Mouse (Mus musculus) lung, adult 18-20 months (tissue): ENCODE measurements around the gene Nsun2.
A peak's percentile ranks its signal among the peaks of the same experiment; 100 is the strongest.

Source experiments
- DNase-seq, 2 experiments: peaks; one replicate each; pipeline ENCODE4 v3.0.0; 2022; ENCODE audit warnings: mixed read lengths in 2 of 2

Nsun2 gene

DNA sequence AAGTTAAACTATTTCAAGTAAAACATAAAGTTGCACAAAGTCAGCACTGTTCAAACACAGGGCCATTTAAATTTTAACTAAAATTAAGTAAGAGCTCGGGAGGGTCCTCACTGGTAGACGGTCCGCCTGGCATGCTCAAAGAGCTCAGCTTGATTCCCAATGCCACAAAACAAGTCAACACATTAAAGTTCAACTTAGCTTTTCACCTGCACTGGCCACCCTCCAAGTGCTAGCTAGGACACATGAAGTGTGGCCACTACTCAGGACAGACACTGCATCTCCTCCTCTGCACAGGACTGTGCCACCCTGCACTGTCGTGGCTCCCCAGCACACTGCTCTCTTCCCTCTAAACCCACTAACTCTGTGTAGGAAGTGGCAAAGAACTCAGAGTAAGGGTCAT, 7.7 kb upstream of the Nsun2 start:
- no peak for DNase-seq

DNA sequence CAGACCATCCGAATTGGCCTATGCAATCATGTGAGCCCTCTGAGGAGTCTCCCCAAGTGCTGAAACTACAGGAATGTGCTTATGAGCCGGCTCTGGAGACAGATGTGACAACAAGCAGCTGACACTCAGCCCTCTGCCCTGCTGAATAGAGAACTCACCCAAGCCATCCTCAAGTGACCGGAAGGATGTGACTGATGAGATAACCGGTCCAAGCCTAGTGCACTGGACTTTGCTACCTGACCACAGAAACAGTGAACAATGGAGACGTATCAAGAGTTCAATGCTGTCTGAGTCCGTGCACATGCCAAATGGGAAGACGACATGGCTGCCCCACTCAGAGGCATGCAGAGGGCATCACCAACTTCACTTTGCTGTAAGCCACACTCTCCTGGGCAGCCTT, 5.0 kb upstream of the Nsun2 start:
- DNase-seq = no peak

DNA sequence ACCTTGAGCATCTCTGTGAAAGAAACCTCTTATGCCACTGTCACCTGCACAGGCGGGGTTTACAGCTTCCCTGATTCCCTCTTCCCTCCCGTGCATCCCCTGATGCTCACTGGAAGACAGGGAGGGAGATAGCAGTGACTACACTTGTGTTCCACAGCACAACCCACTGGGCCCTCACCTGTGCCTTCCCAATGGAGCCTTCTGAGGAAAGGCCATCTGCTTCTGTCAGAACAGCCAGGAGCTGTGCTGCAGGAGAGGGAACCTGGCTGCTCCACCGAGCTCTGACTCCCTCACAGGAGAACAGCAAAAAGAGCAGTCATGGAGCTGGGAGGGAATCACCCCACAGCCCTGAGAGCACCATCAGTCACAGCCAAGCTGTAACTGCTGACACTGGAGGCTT, 3.4 kb upstream of the Nsun2 start:
- no peak for DNase-seq

DNA sequence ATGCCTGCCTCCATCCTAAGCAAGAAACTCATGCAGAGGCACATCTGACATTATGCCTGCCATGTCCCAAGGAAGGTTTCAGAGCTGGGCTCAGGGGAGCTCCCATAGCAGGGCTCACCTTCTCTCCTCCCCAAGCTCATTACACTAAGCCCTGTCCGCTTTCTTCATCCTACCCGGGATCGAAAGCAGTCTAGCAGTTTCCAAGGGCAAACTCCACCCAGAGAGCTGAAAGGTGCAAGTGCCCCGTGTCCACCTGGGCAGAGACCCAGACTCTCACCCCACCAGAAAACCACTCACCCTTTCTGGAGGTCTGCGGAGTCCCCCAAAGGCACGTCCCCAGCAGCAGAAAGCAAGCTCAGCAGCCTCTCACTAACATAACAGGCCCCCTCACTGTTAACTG, 2.6 kb upstream of the Nsun2 start:
- no peak for DNase-seq

DNA sequence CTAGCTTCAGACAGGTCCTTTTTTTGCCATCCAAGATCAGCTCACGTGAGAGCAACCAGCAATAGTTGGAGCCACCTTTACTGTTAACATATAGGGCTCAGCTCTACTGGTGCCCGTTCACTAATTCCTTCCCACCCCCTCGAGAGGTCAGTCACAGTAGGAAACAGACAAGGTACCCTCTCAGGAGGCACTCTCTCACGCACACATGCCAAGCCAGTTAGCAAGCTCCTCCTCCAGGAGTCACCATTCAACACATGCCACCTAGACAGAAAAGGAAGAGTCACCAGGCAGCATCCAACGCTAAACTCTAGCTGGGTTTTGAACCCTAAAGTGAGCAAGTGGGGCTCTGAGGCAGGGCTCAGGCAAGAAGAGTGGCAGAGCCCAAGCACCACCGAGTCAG, 2.1 kb upstream of the Nsun2 start:
- no peak for DNase-seq

DNA sequence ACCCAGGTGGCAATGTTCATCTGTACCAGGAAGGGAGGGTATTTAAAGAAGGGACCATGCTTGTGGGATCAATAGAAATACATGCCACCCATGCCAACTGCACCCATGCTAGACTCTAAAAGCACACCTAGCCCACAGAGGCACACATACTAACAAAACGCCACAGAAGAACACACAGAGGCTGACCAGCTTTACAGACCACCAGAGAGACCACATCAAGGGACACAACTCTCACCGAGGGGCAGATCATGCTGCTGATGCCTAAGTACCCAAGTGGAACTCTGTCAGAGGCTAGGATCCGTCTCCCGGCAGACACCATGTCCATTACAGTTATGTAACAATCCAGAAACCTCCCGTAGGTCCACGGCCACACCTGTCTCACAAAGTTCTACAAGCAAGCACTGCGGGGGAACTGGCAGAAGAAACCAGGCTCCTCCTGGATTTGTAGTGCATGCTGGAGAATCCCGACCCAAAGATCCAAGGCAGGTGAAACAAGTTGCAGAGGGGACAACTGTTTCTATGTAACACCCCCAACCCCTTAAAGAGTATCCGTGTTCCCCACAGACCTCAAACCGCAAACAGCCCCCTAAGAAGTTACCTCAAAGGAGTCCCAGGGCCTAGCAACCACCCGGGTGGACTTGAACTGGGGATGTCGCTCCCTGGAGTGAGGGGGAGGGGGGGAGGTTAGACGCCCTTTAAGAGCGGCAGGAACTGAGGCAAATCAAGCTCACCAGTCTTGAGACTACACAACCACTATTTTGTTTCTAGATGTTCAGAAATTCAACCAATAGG, 1.2 kb upstream of the Nsun2 start:
- DNase-seq = no peak

DNA sequence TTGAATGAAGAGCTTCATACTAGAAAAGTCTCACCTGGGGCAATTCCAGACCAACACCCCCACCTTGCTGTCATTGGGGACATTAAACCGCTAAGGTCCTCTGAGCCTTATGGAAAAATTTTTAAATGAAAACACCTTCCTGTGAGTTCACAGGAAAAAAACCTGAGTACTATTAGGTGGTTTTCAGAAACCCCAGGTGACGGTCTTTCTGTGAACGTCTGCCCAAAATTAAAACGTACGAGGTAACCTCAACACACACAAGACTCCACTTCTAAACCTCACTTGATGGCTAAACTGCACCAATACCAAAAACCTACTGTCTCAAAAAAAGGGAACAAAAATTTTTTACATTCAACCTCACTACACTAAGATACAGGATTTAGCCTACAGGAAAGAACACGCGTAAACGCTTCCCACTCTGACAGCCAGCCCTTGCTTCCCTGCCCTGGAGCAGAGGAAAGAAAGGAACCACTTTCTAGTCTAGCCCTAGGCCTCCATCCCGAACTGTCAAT, 597 bp upstream of the Nsun2 start:
- no peak for DNase-seq

DNA sequence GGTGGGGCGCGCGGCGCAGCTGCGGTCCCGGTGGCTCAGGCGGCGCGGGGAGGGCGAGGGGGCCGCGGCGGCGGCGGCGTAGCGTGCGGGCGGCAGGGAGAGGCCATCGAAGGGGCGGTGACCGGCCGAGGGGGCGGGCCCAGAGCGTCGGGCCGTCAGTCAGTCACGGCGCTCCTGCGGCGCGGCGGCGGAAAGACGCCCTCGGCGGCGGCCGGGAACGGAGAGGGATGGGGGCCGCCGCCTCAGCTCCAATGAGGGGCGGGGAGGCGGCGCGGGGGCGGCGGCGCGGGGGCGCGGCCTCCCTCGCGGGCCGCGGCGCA, 748 bp downstream of the Nsun2 start, which contains the start of gene Tent4a:
Tent4a (minus strand) TSS at position 284 of the 320 bp plus-strand sequence.
- DNase-seq = no peak

DNA sequence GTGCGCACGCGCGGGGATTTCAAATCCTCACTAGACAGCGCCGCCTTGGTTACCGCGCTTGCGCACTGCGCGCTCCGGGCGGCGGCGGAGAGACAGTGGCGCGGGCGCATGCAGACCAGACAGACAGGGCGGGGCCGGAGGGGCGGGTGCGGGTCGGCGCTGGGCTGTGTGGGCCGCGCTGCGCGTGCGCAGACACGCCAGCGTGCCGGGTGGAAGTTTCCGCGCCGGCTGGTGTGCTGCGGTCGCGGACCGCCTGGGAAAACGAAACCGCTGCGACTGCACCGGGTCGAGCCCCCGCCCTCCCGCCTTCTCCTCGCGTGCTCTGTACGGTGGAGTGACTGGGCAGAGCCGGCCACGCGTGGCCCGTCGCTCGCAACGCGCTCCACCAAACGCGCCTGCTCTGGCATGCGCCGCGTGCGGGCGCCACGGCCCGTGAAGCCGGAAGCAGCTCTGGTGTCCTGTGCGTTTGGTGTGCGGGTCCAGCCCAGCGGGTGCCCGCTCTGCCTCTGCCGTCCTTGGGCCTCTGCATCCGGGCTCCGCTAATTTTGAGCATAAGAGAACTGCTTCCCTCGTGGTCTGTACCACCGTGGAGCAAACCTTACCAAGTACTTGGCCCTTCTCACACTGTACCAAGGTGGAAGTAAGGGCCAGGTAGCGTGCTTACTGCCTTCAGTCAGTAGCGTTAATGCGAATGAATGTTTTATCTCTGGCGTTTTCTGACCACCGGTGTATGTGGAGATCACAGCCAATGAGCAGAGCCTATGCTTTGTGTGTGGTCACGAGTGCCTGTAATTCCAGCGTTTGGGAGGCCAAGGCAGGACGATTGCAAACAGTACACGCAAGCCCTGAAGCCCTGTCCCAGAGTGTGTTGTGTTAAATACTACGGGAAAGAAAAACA, 1.4 kb downstream of the Nsun2 start:
- DNase-seq = peak; percentile 96 to 98

DNA sequence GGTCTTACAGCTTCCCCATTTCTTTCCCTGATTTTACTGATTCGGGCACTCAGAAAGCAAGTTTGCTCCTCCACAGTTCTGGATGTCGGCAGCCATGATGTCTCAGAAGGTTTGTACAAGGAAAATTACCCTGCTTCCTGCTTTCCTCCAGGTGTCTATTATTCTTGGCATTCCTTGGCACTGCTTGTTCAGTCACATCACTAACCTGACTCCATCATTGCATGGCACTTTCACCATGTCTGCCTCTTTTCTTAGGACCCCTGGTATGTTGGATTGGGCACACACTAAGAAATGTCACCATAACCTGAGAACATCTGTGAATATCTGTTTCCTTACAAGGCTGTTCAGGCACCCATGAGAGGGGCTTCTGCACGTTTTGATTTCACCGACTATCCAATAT, 2.5 kb downstream of the Nsun2 start:
- no peak for DNase-seq

DNA sequence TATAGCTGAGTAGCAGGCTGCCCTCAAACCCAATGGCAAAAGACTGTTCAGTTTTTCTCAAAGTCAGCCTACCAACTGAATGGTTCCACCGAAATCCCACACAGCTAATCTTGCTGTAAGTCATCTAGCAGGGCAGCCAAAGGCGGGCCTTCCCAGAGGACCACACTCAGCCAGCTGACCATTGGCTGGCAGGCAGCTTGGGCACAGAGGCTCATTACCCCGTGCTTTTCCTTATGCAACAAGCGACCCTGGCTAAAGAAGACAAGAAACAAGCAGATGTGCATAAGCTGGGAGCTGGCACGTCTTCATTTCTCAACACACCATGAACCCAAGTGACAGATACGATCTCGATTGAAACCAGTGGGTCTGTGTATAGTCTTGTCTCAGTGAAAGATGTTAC, 3.8 kb downstream of the Nsun2 start:
- DNase-seq = no peak

DNA sequence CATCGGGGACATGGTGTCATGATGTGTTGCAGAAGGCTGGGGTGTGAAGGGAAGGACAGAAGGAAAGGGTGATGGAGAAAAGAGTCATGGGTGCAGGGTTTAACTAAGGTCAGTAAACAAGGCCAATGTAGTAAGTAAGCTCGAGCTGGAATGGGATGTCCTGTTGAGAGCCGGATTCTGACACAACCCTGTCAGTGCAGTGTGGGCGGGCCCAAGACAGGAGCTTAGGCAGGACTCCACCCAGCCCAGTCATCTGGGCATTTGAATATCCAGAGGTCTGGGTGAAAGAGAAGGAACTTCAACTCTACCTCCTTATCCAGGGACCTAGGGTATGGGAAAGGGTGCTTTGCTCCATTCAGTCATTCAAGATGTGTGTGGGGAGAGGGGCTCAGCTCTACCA, 4.8 kb downstream of the Nsun2 start:
- DNase-seq = peak; percentile 56 to 59

DNA sequence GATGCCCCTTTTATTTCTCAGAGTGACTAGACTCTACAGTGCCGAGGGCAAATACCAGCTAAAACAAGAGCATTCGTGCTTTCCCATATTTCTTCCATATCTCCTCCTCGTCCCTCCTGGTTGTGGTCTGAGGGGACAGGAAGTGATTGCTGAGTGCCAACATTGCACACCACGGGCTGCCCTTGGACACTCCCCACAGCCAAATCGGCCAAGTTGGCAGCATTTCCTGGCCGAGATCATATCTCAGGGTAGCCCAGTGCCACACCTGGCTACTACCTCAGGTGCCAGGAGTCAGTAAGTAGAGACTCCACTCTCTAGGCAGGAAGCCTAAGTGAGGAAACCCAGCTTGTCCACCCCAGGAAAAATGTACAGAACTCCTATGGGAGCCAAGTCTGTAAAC, 7.7 kb downstream of the Nsun2 start:
- peak; percentile 50 to 69 for DNase-seq

DNA sequence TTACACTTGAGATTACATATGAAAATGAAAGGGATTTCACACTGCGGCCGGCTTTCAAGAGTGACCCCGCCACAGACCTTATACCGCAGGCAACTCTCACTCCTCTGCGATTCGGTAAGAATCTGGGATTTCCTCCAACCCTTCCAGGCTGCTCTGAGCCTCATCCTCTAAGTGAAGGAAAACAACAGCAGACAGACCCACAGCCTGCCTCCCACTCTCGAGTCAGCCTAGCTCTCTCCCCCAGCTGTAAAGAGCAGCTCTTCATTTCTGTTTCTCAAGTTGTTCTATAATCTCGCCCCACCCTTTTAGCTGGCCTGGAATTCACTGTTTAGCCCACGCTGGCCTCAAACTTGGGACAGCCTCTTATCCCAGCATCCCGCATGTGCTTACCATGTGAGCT, 8.2 kb downstream of the Nsun2 start:
- peak in 1 of 2 experiments; percentile 31 for DNase-seq

DNA sequence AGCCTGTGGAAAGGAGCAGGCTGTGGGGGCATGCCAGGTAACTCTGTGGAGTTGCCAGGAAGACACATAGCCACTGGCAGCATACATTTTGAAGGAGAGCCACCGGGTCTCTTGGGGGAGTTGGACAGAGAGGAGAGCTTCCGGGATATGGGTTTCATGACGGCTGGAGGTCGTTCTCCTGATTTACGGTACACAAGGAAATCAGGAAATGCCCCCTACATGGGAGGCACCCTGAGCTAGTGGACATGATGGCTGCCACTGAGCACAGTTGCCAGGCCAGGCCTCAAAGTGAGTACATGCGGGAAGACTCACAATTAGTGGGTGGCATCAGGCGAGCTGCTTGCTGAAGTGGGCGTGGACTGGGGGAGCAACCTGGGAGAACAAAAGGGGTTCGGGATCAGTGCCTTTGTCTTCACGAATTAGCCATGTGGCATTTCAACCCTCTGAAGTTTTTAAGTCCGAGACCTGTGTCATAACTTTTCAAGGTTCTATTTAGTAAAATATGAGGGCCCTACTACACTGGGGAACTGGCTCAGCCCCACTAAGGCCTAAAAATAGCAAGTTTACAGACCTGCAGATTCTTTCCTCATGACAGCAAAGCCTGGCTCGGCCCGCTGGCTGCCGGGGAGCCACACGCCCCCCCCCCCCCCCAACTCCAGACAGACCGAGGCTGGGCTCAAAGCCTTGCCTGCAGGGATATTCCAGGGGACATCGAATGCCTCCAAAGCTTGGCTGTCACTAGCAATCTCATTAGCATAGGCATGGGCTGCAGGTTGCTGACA, 9.2 kb downstream of the Nsun2 start:
- DNase-seq = no peak

DNA sequence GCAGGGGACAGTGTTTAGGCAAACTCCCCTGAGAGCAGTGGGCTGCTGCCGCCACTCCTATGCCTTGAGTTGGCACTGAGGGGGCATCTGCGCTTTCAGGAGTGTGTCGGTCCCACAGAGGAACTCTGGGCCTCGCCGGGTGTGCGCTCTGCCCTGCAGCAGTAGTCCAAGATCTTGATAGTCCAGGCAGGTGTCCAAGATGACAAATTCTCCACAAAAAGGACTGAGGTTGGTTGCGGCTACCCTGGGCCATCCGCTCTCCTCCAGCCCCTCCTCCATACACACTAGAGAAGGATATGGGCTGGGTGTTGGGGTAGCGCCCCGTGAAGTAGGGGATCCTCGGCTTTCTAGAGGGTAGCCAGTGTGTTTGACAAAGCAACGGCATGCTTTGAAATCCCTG, 10.0 kb downstream of the Nsun2 start:
- DNase-seq = no peak

DNA sequence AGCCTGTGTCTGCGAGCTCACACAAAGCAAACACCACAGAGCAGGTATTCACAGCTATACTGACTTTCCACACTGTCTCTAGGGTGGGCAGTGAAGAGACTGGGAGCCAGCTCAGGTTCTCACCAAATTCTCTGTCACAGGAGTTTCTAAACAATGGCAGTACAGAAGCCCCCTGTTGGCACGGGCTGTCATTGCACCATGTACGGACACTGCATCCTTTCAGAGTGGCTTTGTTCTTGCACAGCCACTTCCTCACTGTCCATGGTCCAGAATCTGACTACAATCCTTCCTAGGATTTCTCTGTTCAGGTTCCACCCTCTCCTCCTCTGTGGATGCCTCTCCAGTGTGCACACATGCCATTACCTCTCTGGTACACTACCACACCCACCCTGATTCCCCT, 11.5 kb downstream of the Nsun2 start:
- peak in 1 of 2 experiments; percentile 43 for DNase-seq

DNA sequence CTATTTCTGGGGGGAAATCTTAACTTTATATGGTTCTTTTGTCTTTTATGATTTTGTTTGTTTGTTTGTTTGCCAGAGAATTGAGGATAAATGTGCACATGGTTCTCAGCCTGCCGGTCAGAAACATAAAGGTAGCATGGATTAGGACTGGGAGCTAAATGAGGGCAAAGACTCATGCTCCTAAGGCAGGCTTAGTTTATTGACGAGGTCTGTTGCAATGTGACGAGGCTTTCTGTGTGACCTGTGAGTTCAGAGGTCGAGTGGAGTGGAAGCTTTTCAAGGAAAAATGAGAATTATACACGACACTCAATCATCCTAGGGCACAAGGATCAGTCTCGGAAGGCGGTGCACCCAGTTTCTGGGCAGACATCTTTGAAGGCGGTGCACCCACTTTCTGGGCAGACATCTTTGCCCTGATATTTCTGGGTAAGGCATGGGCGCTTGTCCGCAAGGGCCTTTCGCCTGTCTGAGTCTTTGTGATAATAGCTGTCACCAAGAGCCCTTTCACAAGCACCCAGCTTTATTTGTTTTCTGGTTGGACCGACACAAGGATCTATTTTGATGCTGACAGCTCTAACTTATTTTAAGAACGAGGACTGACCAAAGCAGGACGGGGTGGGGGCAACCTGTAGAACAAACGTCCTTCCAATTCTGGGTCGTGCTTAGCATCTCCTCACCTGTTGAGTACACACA, 14.1 kb downstream of the Nsun2 start:
- no peak for DNase-seq

DNA sequence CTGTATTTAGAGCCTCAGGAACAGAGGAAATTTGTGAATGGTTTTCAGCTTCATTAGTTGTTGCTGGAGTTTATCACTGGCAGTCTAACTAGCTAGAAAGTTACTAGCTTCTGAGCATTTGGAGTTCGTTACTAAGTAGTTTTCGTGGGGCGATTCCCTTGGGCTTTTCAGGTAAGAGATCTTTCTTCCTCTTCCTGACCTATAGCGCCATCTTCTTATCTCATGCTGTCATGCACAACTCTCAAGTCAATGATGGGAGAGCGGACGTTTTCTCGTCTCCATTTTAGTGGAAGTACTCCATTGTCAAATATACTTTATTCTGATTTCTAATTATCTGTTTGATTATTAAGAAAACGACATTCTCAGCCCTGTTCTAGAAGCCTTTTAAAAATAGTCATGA, 16.4 kb downstream of the Nsun2 start:
- DNase-seq = no peak

DNA sequence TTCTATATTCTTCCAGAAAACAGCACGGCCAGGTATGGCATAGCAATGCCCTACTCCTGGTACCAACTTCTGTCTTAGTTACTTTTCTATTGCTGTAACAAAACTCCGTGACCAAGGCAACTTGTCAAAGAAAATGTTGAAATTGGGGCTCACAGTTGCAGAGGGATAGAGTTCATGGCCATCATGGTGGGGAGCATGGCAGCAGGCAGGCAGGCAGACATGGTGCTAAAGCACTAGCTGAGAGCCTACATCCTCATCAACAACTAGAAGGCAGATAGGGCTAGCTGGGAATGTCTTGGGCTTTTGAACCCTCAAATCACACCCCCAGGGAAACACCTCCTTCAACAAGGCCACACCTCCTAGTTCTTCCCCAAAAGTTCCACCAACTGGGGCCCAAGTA, 17.3 kb downstream of the Nsun2 start:
- DNase-seq = no peak

DNA sequence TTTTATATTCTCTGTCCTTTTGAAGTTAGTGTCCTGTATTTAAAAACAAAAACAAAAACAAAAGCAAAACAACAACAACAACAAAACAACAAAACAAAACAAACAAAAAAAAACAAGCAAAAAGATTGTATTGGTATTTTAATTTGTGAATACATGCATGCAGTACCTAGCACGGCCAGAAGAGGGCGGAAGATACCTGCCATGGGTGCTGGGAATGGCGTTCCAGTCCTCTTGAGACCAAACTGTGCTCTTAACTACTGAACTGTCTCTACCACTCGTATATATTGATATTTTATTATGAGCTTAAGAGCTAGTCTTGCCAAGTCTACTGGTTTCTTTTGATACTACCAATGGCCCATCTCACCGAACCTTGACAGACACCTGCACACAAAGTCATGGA, 19.5 kb downstream of the Nsun2 start:
- no peak for DNase-seq

DNA sequence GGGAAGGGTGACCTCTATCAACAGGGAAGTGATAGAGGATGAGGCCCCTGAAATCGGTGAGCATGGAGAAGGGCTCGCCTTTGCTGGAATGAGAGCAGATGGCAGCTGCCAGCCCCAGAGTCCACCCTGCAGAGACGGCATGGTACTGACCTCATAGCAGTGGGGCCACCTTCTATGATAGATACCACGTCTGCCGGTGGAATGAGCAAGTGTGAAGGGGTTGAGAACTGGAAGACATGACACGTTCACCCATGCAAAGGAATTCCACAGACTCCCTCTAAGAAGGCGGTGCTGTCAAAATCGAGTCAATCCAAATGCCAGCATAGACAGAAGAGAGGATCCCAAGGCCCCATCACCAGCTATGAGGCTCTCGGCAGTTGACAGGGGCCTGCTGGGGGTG, 20.7 kb downstream of the Nsun2 start:
- DNase-seq = no peak

DNA sequence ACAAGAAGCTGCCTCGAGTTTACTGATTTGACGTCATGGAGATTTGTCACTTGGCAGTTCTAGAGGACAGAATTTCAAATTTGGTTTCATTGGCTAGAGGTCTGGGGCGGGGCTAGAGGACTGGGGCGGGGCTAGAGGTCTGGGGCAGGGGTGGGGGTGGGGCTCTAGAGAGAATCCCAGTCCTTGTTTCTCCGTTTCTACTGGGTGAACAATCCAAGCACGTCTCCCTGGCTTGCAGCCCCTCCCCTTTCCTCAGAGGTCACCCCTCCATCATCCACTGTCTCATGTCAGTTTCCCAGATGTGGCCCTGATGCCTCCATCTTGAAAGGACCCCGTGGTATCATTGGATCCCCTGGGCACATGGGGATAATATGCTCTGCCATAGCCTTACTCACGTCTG, 21.5 kb downstream of the Nsun2 start:
- DNase-seq = no peak
